Mouse (Mus musculus) embryonic stem cell, embryonic (primary cell): ENCODE data around the gene Ttc19.

Experiments used
- CTCF ChIA-PET, 4 experiments: fragments of 300-600 bp in 2 of 4; fragments of 350-600 bp in 2 of 4; sonication (Branson Sonifier 250); formaldehyde crosslinking; loops; one replicate each; lab custom pipeline; 2022; ENCODE audit warnings: inconsistent platforms in 2 of 4; lab: Charles Lee
- POLR2A ChIA-PET, 4 experiments: fragments of 300-600 bp in 2 of 4; fragments of 350-600 bp in 2 of 4; sonication (Branson Sonifier 250); formaldehyde crosslinking; loops; one replicate each; lab custom pipeline; 2022; ENCODE audit warnings: antibody characterized with exemption in 4 of 4, inconsistent platforms in 1 of 4; lab: Charles Lee

Ttc19 gene

GRCm38 (mm10) chr11:62268381-62268780, 12.9 kb upstream of the Ttc19 start:
- ChIA-PET POLR2A (interaction anchor here in 2 of 4 experiments (0.9 to 3.5 kb wide), 4 partner anchors 9 to 20 kb away, joined by 3 to 13 read pairs (median 12); partner anchors contain the start of genes Adora2b (in 1 of the 2), Ttc19 (in 1 of the 2) and Zswim7 (in 1 of the 2)), CTCF (interaction anchor here in 1 of 4 experiments (0.8 to 1.5 kb wide), 2 partner anchors 9 to 390 kb away, joined by 4 to 8 read pairs; no protein-coding TSS in a partner anchor)

GRCm38 (mm10) chr11:62269097-62269496, 12.2 kb upstream of the Ttc19 start:
- POLR2A ChIA-PET = interaction anchor here in 1 of 4 experiments (1.8 to 3.5 kb wide), 2 partner anchors 12 to 20 kb away, joined by 12 to 13 read pairs; partner anchors contain the start of genes Adora2b, Ttc19 and Zswim7
- CTCF ChIA-PET = no interaction called here

- CTCF ChIA-PET = interaction anchor here in 2 of 4 experiments (0.8 to 1.1 kb wide), 2 partner anchors 10 to 223 kb away, joined by 3 to 4 read pairs; no protein-coding TSS in a partner anchor
- POLR2A ChIA-PET = interaction anchor here in 3 of 4 experiments (0.5 to 2.0 kb wide), 9 partner anchors 10 to 221 kb away, joined by 3 to 12 read pairs (median 3); partner anchors contain the start of genes Ttc19 (in 3 of the 3), Zswim7 (in 3 of the 3) and Adora2b (in 1 of the 3)
Observed at GRCm38 (mm10) chr11:62270851-62271250, 10.4 kb upstream of the Ttc19 start.

GRCm38 (mm10) chr11:62277086-62277485, 4.2 kb upstream of the Ttc19 start:
- ChIA-PET CTCF (interaction anchor here (0.8 to 2.7 kb wide), 19 partner anchors 13 to 327 kb away, joined by 3 to 47 read pairs (median 4); partner anchors contain the start of gene Adora2b (in 1 of the 4)), POLR2A (interaction anchor here (0.5 to 2.6 kb wide), 14 partner anchors 8 to 376 kb away, joined by 3 to 12 read pairs (median 4); partner anchors contain the start of genes Adora2b (in 1 of the 4), Specc1 (in 1 of the 4) and Ubb (in 1 of the 4))

- ChIA-PET CTCF (interaction anchor here (0.5 to 3.6 kb wide), 27 partner anchors 11 to 328 kb away, joined by 3 to 47 read pairs (median 4); partner anchors contain the start of gene Adora2b (in 2 of the 4)), POLR2A (interaction anchor here (0.5 to 2.6 kb wide), 19 partner anchors 11 to 347 kb away, joined by 3 to 12 read pairs (median 3); partner anchors contain the start of genes Adora2b (in 2 of the 4), Akap10 (in 1 of the 4), Specc1 (in 1 of the 4) and Ubb (in 1 of the 4))
Observed at GRCm38 (mm10) chr11:62278027-62278426, 3.2 kb upstream of the Ttc19 start.

- POLR2A ChIA-PET = interaction anchor here (0.6 to 5.2 kb wide), 52 partner anchors 8 to 593 kb away, joined by 3 to 35 read pairs (median 4); partner anchors contain the start of genes Adora2b (in 2 of the 4) and Ubb (in 2 of the 4)
- CTCF ChIA-PET = interaction anchor here in 3 of 4 experiments (1.0 to 3.6 kb wide), 9 partner anchors 11 to 332 kb away, joined by 3 to 22 read pairs (median 6); partner anchors contain the start of genes Adora2b (in 1 of the 3) and Specc1 (in 1 of the 3)
Observed at GRCm38 (mm10) chr11:62281601-62281997, 326 bp downstream of the Ttc19 start.

- POLR2A ChIA-PET = interaction anchor here (0.6 to 5.2 kb wide), 23 partner anchors 7 to 1836 kb away, joined by 3 to 35 read pairs (median 3); partner anchors contain the start of genes Adora2b (in 1 of the 4) and Ubb (in 1 of the 4)
Observed at GRCm38 (mm10) chr11:62284020-62284419, 2.7 kb downstream of the Ttc19 start.

GRCm38 (mm10) chr11:62285020-62285419, 3.7 kb downstream of the Ttc19 start:
- POLR2A ChIA-PET = interaction anchor here in 2 of 4 experiments (0.6 to 1.9 kb wide), 10 partner anchors 8 to 223 kb away, joined by 3 to 8 read pairs (median 4); partner anchors contain the start of gene Adora2b (in 1 of the 2)
- CTCF ChIA-PET = interaction anchor here in 1 of 4 experiments (1.2 kb wide), 1 partner anchor 390 kb away, joined by 4 read pairs; no protein-coding TSS in a partner anchor

More at GRCm38 (mm10) chr11:62284020-62284419, 2.7 kb downstream of the Ttc19 start:
- CTCF ChIA-PET = interaction anchor here in 3 of 4 experiments (0.6 to 1.2 kb wide), 5 partner anchors 94 to 391 kb away, joined by 4 to 6 read pairs (median 5); no protein-coding TSS in a partner anchor

GRCm38 (mm10) chr11:62287700-62288099, 6.4 kb downstream of the Ttc19 start:
- ChIA-PET CTCF (no interaction called here), POLR2A (interaction anchor here in 1 of 4 experiments (3.0 to 3.1 kb wide), 2 partner anchors 10 to 45 kb away, joined by 11 to 15 read pairs; no protein-coding TSS in a partner anchor)

GRCm38 (mm10) chr11:62294121-62294520, 12.8 kb downstream of the Ttc19 start:
- ChIA-PET CTCF (interaction anchor here in 1 of 4 experiments (0.7 to 1.1 kb wide), 2 partner anchors 415 to 539 kb away, joined by 3 to 4 read pairs; no protein-coding TSS in a partner anchor), POLR2A (interaction anchor here (0.6 to 2.3 kb wide), 12 partner anchors 9 to 228 kb away, joined by 3 to 12 read pairs (median 3); partner anchors contain the start of genes Ttc19 (in 1 of the 4) and Zswim7 (in 1 of the 4))

- ChIA-PET CTCF (interaction anchor here in 1 of 4 experiments (0.9 kb wide), 1 partner anchor 21 kb away, joined by 4 read pairs; no protein-coding TSS in a partner anchor), POLR2A (interaction anchor here in 2 of 4 experiments (1.2 to 2.8 kb wide), 9 partner anchors 8 to 253 kb away, joined by 3 to 15 read pairs (median 6); partner anchors contain the start of genes Ttc19 (in 1 of the 2) and Zswim7 (in 1 of the 2))
Observed at GRCm38 (mm10) chr11:62298883-62299282, 17.6 kb downstream of the Ttc19 start.

GRCm38 (mm10) chr11:62305866-62306265, 24.6 kb downstream of the Ttc19 start:
- POLR2A ChIA-PET = interaction anchor here in 1 of 4 experiments (1.0 kb wide), 1 partner anchor 28 kb away, joined by 4 read pairs; no protein-coding TSS in a partner anchor

GRCm38 (mm10) chr11:62309296-62309695, 28.0 kb downstream of the Ttc19 start:
- ChIA-PET POLR2A (interaction anchor here in 1 of 4 experiments (0.6 to 2.0 kb wide), 7 partner anchors 9 to 228 kb away, joined by 3 to 7 read pairs (median 3); no protein-coding TSS in a partner anchor), CTCF (no interaction called here)

More at GRCm38 (mm10) chr11:62305866-62306265, 24.6 kb downstream of the Ttc19 start:
- CTCF ChIA-PET = no interaction called here

GRCm38 (mm10) chr11:62314984-62315383, 33.7 kb downstream of the Ttc19 start:
- ChIA-PET POLR2A (interaction anchor here in 2 of 4 experiments (0.5 to 1.9 kb wide), 6 partner anchors 8 to 235 kb away, joined by 3 to 7 read pairs (median 4); no protein-coding TSS in a partner anchor), CTCF (no interaction called here)

GRCm38 (mm10) chr11:62317746-62318145, 36.5 kb downstream of the Ttc19 start:
- CTCF ChIA-PET = interaction anchor here in 1 of 4 experiments (0.6 kb wide), 1 partner anchor 270 kb away, joined by 3 read pairs; no protein-coding TSS in a partner anchor

GRCm38 (mm10) chr11:62320097-62320496, 38.8 kb downstream of the Ttc19 start:
- POLR2A ChIA-PET = interaction anchor here in 2 of 4 experiments (0.6 to 6.9 kb wide), 4 partner anchors 9 to 36 kb away, joined by 3 to 34 read pairs (median 4); no protein-coding TSS in a partner anchor
- CTCF ChIA-PET = no interaction called here

More at GRCm38 (mm10) chr11:62317746-62318145, 36.5 kb downstream of the Ttc19 start:
- POLR2A ChIA-PET = interaction anchor here in 2 of 4 experiments (0.9 to 6.9 kb wide), 9 partner anchors 10 to 285 kb away, joined by 3 to 34 read pairs (median 3); partner anchors contain the start of genes Ttc19 (in 1 of the 2) and Zswim7 (in 1 of the 2)

- ChIA-PET POLR2A (interaction anchor here in 3 of 4 experiments (0.6 to 6.9 kb wide), 4 partner anchors 8 to 231 kb away, joined by 3 to 34 read pairs (median 5); partner anchors contain the start of gene Ubb (in 1 of the 3)), CTCF (no interaction called here)
Observed at GRCm38 (mm10) chr11:62323659-62324058, 42.4 kb downstream of the Ttc19 start.
